In genomic region chr17:56337791-56338190, GRCm38 (mm10) we compare ENCODE assay signal across 19 mouse cellular contexts. TPM values are rescaled to one million over a fixed set of nuclear protein-coding genes. Genes with fewer than 3 reads are reported as not detected.
DNase-seq lines count a peak whose midpoint lies in the region; ATAC-seq and TF ChIP-seq lines count a peak whose summit lies in the region.
"Had no signal": no experiment of that assay in that cellular context is flagged by ENCODE, and none has a peak within 500 bp of the region (broad histone marks: within the 10 kb centered on the region; RNA-seq: fewer than 3 reads in every experiment).

No protein-coding gene starts in this region.

- intact Hi-C loops in heart, postnatal 10 days (cut with DNase I): no loop called here

- no peak for DNase-seq in heart, postnatal 10 days
- no peak for DNase-seq in liver, postnatal 0 days
- no peak for DNase-seq in embryo, embryonic 10.5 days (ENCODE audit: low spot score)

- peak overlapping the region; percentile 47; the same call in 1 of the 2 replicates for H3K9ac ChIP-seq in heart, embryonic 13.5 days
- no peak overlapping the region for H3K9ac ChIP-seq in liver, postnatal 0 days (replicated peaks)
- H3K9ac ChIP-seq in liver, embryonic 12.5 days: no peak overlapping the region
- H3K9ac ChIP-seq in forebrain, embryonic 16.5 days (replicated peaks; ENCODE audit: low read depth, low read length): no peak overlapping the region

- no peak overlapping the region for H3K4me2 ChIP-seq in heart, embryonic 13.5 days
- H3K4me2 ChIP-seq in liver, postnatal 0 days (ENCODE audit: low read depth, low read length): no peak overlapping the region
- no peak overlapping the region for H3K4me2 ChIP-seq in liver, embryonic 12.5 days
- H3K4me2 ChIP-seq in forebrain, embryonic 16.5 days (ENCODE audit: low read length): no peak overlapping the region

- TF ChIP-seq EP300 in liver, postnatal 0 days (IDR thresholded peaks at IDR 0.05; ENCODE audit: low read depth): no peak

- ATAC-seq in heart, embryonic 13.5 days (ENCODE audit: extremely low read depth, insufficient number of reproducible peaks, low FRiP score, low TSS enrichment): no peak
- no peak for ATAC-seq in liver, postnatal 0 days
- no peak for ATAC-seq in liver, embryonic 12.5 days
- ATAC-seq in granulocyte monocyte progenitor cell, adult 5-6 weeks (replicated peaks; ENCODE audit: poor library complexity, severe bottlenecking): peak; percentile 57
- no peak for ATAC-seq in forebrain, embryonic 16.5 days
- ATAC-seq: midbrain, embryonic 16.5 days had no signal

- no peaks in the 10 kb centered on the region for H3K9me3 ChIP-seq in heart, embryonic 13.5 days
- no peaks in the 10 kb centered on the region for H3K9me3 ChIP-seq in liver, postnatal 0 days (ENCODE audit: low read length)
- no peaks in the 10 kb centered on the region for H3K9me3 ChIP-seq in liver, embryonic 12.5 days (replicated peaks)
- no peaks in the 10 kb centered on the region for H3K9me3 ChIP-seq in forebrain, embryonic 16.5 days (ENCODE audit: control insufficient read depth, low read length)

- WGBS in heart, embryonic 13.5 days: 66% methylated on average over 6 of the region's 6 CpGs
- WGBS in liver, postnatal 0 days (ENCODE audit: insufficient replicate concordance): 61% methylated on average over 6 of the region's 6 CpGs
- WGBS in liver, embryonic 12.5 days (ENCODE audit: insufficient replicate concordance): 62% methylated on average over 6 of the region's 6 CpGs
- WGBS in forebrain, embryonic 16.5 days: 90% methylated on average over 6 of the region's 6 CpGs

- no peaks in the 10 kb centered on the region for H3K36me3 ChIP-seq in heart, embryonic 13.5 days
- no peaks in the 10 kb centered on the region; the same call in 1 of the 2 replicates for H3K36me3 ChIP-seq in liver, postnatal 0 days (replicated peaks; ENCODE audit: insufficient read depth, low read length)
- H3K36me3 ChIP-seq in liver, embryonic 12.5 days: no peaks in the 10 kb centered on the region; the same call in 1 of the 2 replicates
- no peaks in the 10 kb centered on the region for H3K36me3 ChIP-seq in forebrain, embryonic 16.5 days (ENCODE audit: control insufficient read depth, insufficient read depth)

- H3K27ac ChIP-seq in heart, embryonic 13.5 days (replicated peaks): 0 out of 2 replicates have a peak overlapping the region, but pooled peaks have one; percentile 32
- H3K27ac ChIP-seq in liver, postnatal 0 days (ENCODE audit: low read depth): no peak overlapping the region
- no peak overlapping the region for H3K27ac ChIP-seq in liver, embryonic 12.5 days
- no peak overlapping the region for H3K27ac ChIP-seq in forebrain, embryonic 16.5 days (ENCODE audit: low read length)

- H3K4me3 ChIP-seq in heart, embryonic 13.5 days: no peak overlapping the region
- H3K4me3 ChIP-seq in liver, postnatal 0 days (ENCODE audit: low read depth, low read length): no peak overlapping the region
- H3K4me3 ChIP-seq in liver, embryonic 12.5 days: no peak overlapping the region
- no peak overlapping the region for H3K4me3 ChIP-seq in forebrain, embryonic 16.5 days (replicated peaks; ENCODE audit: low read length)

- H3K4me1 ChIP-seq in heart, embryonic 13.5 days: peaks cover 65% of the 10 kb centered on the region
- H3K4me1 ChIP-seq in liver, postnatal 0 days (ENCODE audit: insufficient read depth): peaks cover 3% of the 10 kb centered on the region; the same call in 1 of the 2 replicates
- H3K4me1 ChIP-seq in liver, embryonic 12.5 days: peaks cover 68% of the 10 kb centered on the region
- 0 out of 2 replicates have a peak, but pooled peaks cover 3% of the 10 kb centered on the region for H3K4me1 ChIP-seq in forebrain, embryonic 16.5 days (replicated peaks; ENCODE audit: control insufficient read depth, insufficient read depth, low read length)

- no peaks in the 10 kb centered on the region for H3K27me3 ChIP-seq in heart, embryonic 13.5 days (replicated peaks)
- H3K27me3 ChIP-seq in liver, postnatal 0 days (ENCODE audit: insufficient read depth, low read length): no peaks in the 10 kb centered on the region
- no peaks in the 10 kb centered on the region for H3K27me3 ChIP-seq in liver, embryonic 12.5 days (replicated peaks)
- no peaks in the 10 kb centered on the region for H3K27me3 ChIP-seq in forebrain, embryonic 16.5 days (replicated peaks; ENCODE audit: control insufficient read depth, insufficient read depth, low read length)

- peak; percentile 29 for TF ChIP-seq CTCF in liver, postnatal 0 days (IDR thresholded peaks at IDR 0.05; ENCODE audit: low read depth)

RNA-seq across cellular contexts. Expression of gene Kdm4b, which starts 11.9 kb away (rescaled TPM):
- 25.5 and 25.9 TPM in 2 replicates for polyA plus RNA-seq in heart, embryonic 13.5 days (2015; fragmentation: Nextera tagmentation; extraction: Ambion mirVana)
- 10 to 100 TPM; 42.4 to 44.9 TPM for total RNA-seq in heart, postnatal 10 days (2021)
- 5.0 and 5.8 TPM in 2 replicates for polyA plus RNA-seq in liver, postnatal 0 days (2015; fragmentation: Nextera tagmentation; extraction: Ambion mirVana)
- 13.6 and 13.9 TPM in 2 replicates for polyA plus RNA-seq in liver, embryonic 12.5 days (2016; fragmentation: Nextera tagmentation; extraction: Ambion mirVana)
- total RNA-seq in granulocyte monocyte progenitor cell, adult 5-6 weeks (2014; fragmentation: Nextera tagmentation): 7.7 and 13.3 TPM in 2 replicates
- 5.7 and 8.9 TPM in 2 replicates for total RNA-seq in granulocyte monocyte progenitor cell, adult 5-6 weeks (2017)
- polyA plus RNA-seq in forebrain, embryonic 16.5 days (2015; fragmentation: Nextera tagmentation; extraction: Ambion mirVana): 81.6 and 85.0 TPM in 2 replicates

RNA-seq across cellular contexts. Expression of gene Uhrf1, which starts 34.7 kb away (rescaled TPM):
- polyA plus RNA-seq in heart, embryonic 13.5 days (2015; fragmentation: Nextera tagmentation; extraction: Ambion mirVana): 70.7 and 74.7 TPM in 2 replicates
- total RNA-seq in heart, postnatal 10 days (2021): 10 to 100 TPM; 21.6 to 23.3 TPM
- polyA plus RNA-seq in liver, postnatal 0 days (2015; fragmentation: Nextera tagmentation; extraction: Ambion mirVana): 37.8 and 43.5 TPM in 2 replicates
- 153 and 154 TPM in 2 replicates for polyA plus RNA-seq in liver, embryonic 12.5 days (2016; fragmentation: Nextera tagmentation; extraction: Ambion mirVana)
- 149 and 159 TPM in 2 replicates for total RNA-seq in granulocyte monocyte progenitor cell, adult 5-6 weeks (2014; fragmentation: Nextera tagmentation)
- total RNA-seq in granulocyte monocyte progenitor cell, adult 5-6 weeks (2017): 168 and 171 TPM in 2 replicates
- 48.1 and 52.2 TPM in 2 replicates for polyA plus RNA-seq in forebrain, embryonic 16.5 days (2015; fragmentation: Nextera tagmentation; extraction: Ambion mirVana)

RNA-seq across cellular contexts. Expression of gene Arrdc5, which starts 37.7 kb away (rescaled TPM):
- polyA plus RNA-seq in heart, embryonic 13.5 days (2015; fragmentation: Nextera tagmentation; extraction: Ambion mirVana): not detected in 2 replicates
- total RNA-seq in heart, postnatal 10 days (2021): not detected
- not detected in 2 replicates for polyA plus RNA-seq in liver, postnatal 0 days (2015; fragmentation: Nextera tagmentation; extraction: Ambion mirVana)
- polyA plus RNA-seq in liver, embryonic 12.5 days (2016; fragmentation: Nextera tagmentation; extraction: Ambion mirVana): not detected in 2 replicates
- not detected in 2 replicates for total RNA-seq in granulocyte monocyte progenitor cell, adult 5-6 weeks (2014; fragmentation: Nextera tagmentation)
- total RNA-seq in granulocyte monocyte progenitor cell, adult 5-6 weeks (2017): not detected in 2 replicates
- polyA plus RNA-seq in forebrain, embryonic 16.5 days (2015; fragmentation: Nextera tagmentation; extraction: Ambion mirVana): not detected in 2 replicates
- total RNA-seq: adrenal gland, postnatal 4 days; gastrocnemius, postnatal 36 days; heart, postnatal 4 days; layer of hippocampus, postnatal 14 days; left cerebral cortex, postnatal 10 days had no signal
- polyA plus RNA-seq: C2C12; forebrain, embryonic 11.5 days; frontal cortex, adult 2 months; limb, embryonic 14.5 days; lung, adult 2 months; midbrain, embryonic 16.5 days; neural tube, embryonic 11.5 days had no signal

RNA-seq across cellular contexts. Expression of gene Plin3, which starts 45.1 kb away (rescaled TPM):
- polyA plus RNA-seq in heart, embryonic 13.5 days (2015; fragmentation: Nextera tagmentation; extraction: Ambion mirVana): 67.1 and 71.8 TPM in 2 replicates
- 10 to 100 TPM; 67.0 to 81.9 TPM for total RNA-seq in heart, postnatal 10 days (2021)
- polyA plus RNA-seq in liver, postnatal 0 days (2015; fragmentation: Nextera tagmentation; extraction: Ambion mirVana): 25.8 and 26.8 TPM in 2 replicates
- polyA plus RNA-seq in liver, embryonic 12.5 days (2016; fragmentation: Nextera tagmentation; extraction: Ambion mirVana): 28.3 and 30.2 TPM in 2 replicates
- total RNA-seq in granulocyte monocyte progenitor cell, adult 5-6 weeks (2014; fragmentation: Nextera tagmentation): 17.0 and 19.3 TPM in 2 replicates
- 29.0 and 29.2 TPM in 2 replicates for total RNA-seq in granulocyte monocyte progenitor cell, adult 5-6 weeks (2017)
- 9.3 and 12.6 TPM in 2 replicates for polyA plus RNA-seq in forebrain, embryonic 16.5 days (2015; fragmentation: Nextera tagmentation; extraction: Ambion mirVana)
